Mouse (Mus musculus): ENCODE results near the gene Dnah6.

DNA sequence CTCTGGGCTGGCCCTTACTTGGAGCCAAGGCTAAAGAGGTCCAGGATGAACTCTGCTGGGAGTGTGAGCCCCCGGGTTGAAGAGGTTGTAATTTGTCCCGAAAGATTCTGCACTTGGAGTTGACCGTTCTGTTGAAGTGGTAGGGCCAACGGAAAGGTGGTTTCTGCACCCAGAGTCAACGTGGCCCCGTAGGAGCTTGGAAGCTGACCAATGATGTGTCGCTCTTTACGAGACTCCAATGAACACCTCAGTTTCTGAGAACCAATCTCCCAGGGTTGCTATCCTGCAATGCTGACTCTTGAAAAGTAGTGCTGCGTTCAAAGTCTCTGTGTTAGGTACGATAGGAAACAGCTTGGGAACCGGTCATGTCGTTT is 27.6 kb upstream of the Dnah6 start:
- TF ChIP-seq CTCF (IDR thresholded peaks at IDR 0.05; ENCODE audit: borderline replicate concordance, insufficient read depth, low read length) (no peak), POLR2A (IDR thresholded peaks at IDR 0.05; ENCODE audit: low read depth, low read length) (no peak)

Data from embryonic fibroblast, embryonic 13.5 days (primary cell).